Mouse (Mus musculus): Measurements from ENCODE around the gene Taco1.

DNA sequence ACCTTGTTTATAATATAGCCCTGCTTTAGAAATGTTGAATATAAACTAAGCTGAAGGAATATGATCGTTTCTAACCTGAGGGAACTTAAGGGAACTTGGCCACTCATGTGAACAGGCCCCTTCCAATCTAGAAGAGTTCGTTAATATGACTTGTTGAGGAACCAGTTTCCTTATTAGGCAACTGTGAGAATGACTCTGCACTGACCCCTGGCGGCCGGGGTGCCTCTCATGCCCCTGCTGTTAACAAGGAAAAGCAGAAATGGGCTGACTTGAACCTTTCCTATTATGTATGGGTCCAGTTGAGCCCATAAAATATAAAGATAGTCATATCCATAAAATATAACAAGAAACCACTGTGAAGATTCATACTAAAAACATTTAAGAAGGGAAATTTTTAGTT lies 10.5 kb downstream of the Taco1 start:
- TF ChIP-seq POLR2A (IDR thresholded peaks at IDR 0.05; ENCODE audit: borderline replicate concordance, low read depth, low read length) (no peak), CTCF (IDR thresholded peaks at IDR 0.05; ENCODE audit: low read depth, low read length) (peak; percentile 86)
